Mouse (Mus musculus) myocyte (in vitro differentiated cells): ENCODE results near the gene Sms.

Source experiments
- MYOG ChIP-seq, 3 experiments: IDR thresholded peaks; one replicate each; pipeline ENCODE4 v1.6.1; 2011; ENCODE audit warnings: control low read depth in 2 of 3, low read depth in 2 of 3, mild to moderate bottlenecking in 2 of 3; ENCODE audit not compliant: insufficient read length in 2 of 3, control insufficient read depth in 1 of 3, insufficient read depth in 1 of 3
- POLR2A ChIP-seq: IDR thresholded peaks from one replicate; pipeline ENCODE4 v1.6.1; 2011; ENCODE audit warnings: low read depth, mild to moderate bottlenecking, control low read depth, moderate library complexity; ENCODE audit not compliant: insufficient read length
- USF1 ChIP-seq: IDR thresholded peaks from one replicate; pipeline ENCODE4 v1.6.1; 2011; ENCODE audit warnings: low read depth, mild to moderate bottlenecking, control low read depth, moderate library complexity

- no peak for TF ChIP-seq POLR2A
- no peak for TF ChIP-seq USF1
- no peak for TF ChIP-seq MYOG (IDR thresholded peaks at IDR 0.05; ENCODE audit: control insufficient read depth in 1 of 3, insufficient read depth in 1 of 3, insufficient read length in 2 of 3, low read depth in 2 of 3)
Observed at GRCm38 (mm10) chrX:157454430-157454829, 37.7 kb downstream of the Sms start.
